Mouse (Mus musculus) liver, embryonic 14.5 days (tissue): ENCODE data around the gene Btbd8. TPM values are rescaled to one million over a fixed set of nuclear protein-coding genes. Genes with fewer than 3 reads are reported as not detected.

Experiments used
- ATAC-seq: fragments of 200-750 bp; cut with Nextera tagmentation; 2 replicates; pipeline ENCODE4 v1.8.0; 2017; ENCODE audit warnings: moderate number of reproducible peaks, mild to moderate bottlenecking, moderate library complexity; ENCODE audit not compliant: insufficient read depth
- DNase-seq, 3 experiments: peaks; one replicate each; pipeline ENCODE4 v3.0.0-alpha.2; 2012 to 2013; ENCODE audit warnings: low read depth in 3 of 3, low spot score in 3 of 3
- H3K27ac ChIP-seq: fragments of 300-500 bp; sonication (generic); 2 replicates; pipeline ENCODE4 v1.5.1; 2014; ENCODE audit warnings: moderate library complexity, mild to moderate bottlenecking, control low read depth, inconsistent platforms
- H3K27me3 ChIP-seq: fragments of 300-500 bp; sonication (generic); 2 replicates; pipeline ENCODE4 v1.6.1; 2014; ENCODE audit warnings: mild to moderate bottlenecking, low read length, moderate library complexity; ENCODE audit not compliant: control insufficient read depth, insufficient read depth
- H3K36me3 ChIP-seq: fragments of 300-500 bp; sonication (generic); replicated peaks from 2 replicates; pipeline ENCODE4 v1.6.1; 2014; ENCODE audit warnings: low read depth; ENCODE audit not compliant: control insufficient read depth, insufficient read depth
- H3K4me1 ChIP-seq, 2 experiments: fragments of 200-500 bp in 1 of 2; fragments of 300-500 bp in 1 of 2; sonication (generic) in 1 of 2; replicated peaks; 2 replicates each; pipeline ENCODE4 v1.6.1; 2012 to 2014; ENCODE audit warnings: antibody characterized with exemption in 1 of 2, inconsistent platforms in 1 of 2, low read length in 1 of 2; ENCODE audit not compliant: control insufficient read depth in 2 of 2, insufficient read depth in 2 of 2
- H3K4me2 ChIP-seq: fragments of 300-500 bp; sonication (generic); 2 replicates; pipeline ENCODE4 v1.6.1; 2014; ENCODE audit warnings: low read depth, mild to moderate bottlenecking, control low read depth, moderate library complexity
- H3K4me3 ChIP-seq, 2 experiments: fragments of 200-500 bp in 1 of 2; fragments of 300-500 bp in 1 of 2; sonication (generic) in 1 of 2; 2 replicates each; pipeline ENCODE4 v1.5.1; 2012 to 2014; ENCODE audit warnings: low read depth in 2 of 2, low read length in 2 of 2, mild to moderate bottlenecking in 2 of 2, control low read depth in 1 of 2, inconsistent platforms in 1 of 2, moderate library complexity in 1 of 2; ENCODE audit not compliant: insufficient read depth in 1 of 2
- H3K9ac ChIP-seq: fragments of 300-500 bp; sonication (generic); replicated peaks from 2 replicates; pipeline ENCODE4 v1.6.1; 2014; ENCODE audit warnings: mild to moderate bottlenecking, control low read depth, moderate library complexity
- H3K9me3 ChIP-seq: fragments of 300-500 bp; sonication (generic); 2 replicates; pipeline ENCODE4 v1.6.1; 2016; ENCODE audit warnings: low read length, mixed read lengths; ENCODE audit not compliant: control insufficient read depth
- CTCF ChIP-seq: IDR thresholded peaks from 2 replicates; pipeline ENCODE4 v1.5.1; 2016; ENCODE audit warnings: antibody characterized with exemption, low read depth, control low read depth
- EP300 ChIP-seq: IDR thresholded peaks from 2 replicates; pipeline ENCODE4 v1.6.1; 2016; ENCODE audit warnings: antibody characterized with exemption, low read depth
- whole genome bisulfite sequencing: fragments of 180-500 bp; shearing (Covaris S2); extraction: QIAGEN DNeasy Blood & Tissue Kit; methylation state at CpG from one replicate; pipeline ENCODE4 v1.1.7; 2014; ENCODE audit not compliant: insufficient replicate concordance; 5-methylcytosine and 5-hydroxymethylcytosine counted together
- polyA plus RNA-seq, 2 experiments: library from polyadenylated mRNA; depleted of rRNA in 1 of 2; stranded (reverse) in 1 of 2; unstranded in 1 of 2; fragments of >200 nt; fragmentation: Nextera tagmentation in 1 of 2; extraction: Ambion mirVana in 1 of 2; gene quantifications; 2 replicates each; pipeline versions ENCODE4 v1.2.1 to v1.2.3; 2012 to 2014

The Btbd8 gene
- polyA plus RNA-seq, 2 experiments: 1.1 TPM

GRCm38 (mm10) chr5:107403011-107403946 is 34.5 kb upstream of the Btbd8 start:
- peak overlapping the region; percentile 60 for H3K4me2 ChIP-seq
- WGBS: under 1% methylated on average over 80 of the region's 80 CpGs
- H3K9ac ChIP-seq: no peak overlapping the region
- TF ChIP-seq EP300 (no peak), CTCF (no peak)
- peaks cover 36% of the 10 kb centered on the region for H3K27me3 ChIP-seq
- H3K9me3 ChIP-seq: no peaks in the 10 kb centered on the region
- DNase-seq (no peak), ATAC-seq (0 out of 2 replicates have a peak, but pooled peaks have one; percentile 18)
- no peaks in the 10 kb centered on the region for H3K36me3 ChIP-seq
- peak overlapping the region; percentile 22 to 50; a peak in 3 of 4 replicates for H3K4me3 ChIP-seq
- no peak overlapping the region for H3K27ac ChIP-seq
- H3K4me1 ChIP-seq: no peaks in the 10 kb centered on the region

DNA sequence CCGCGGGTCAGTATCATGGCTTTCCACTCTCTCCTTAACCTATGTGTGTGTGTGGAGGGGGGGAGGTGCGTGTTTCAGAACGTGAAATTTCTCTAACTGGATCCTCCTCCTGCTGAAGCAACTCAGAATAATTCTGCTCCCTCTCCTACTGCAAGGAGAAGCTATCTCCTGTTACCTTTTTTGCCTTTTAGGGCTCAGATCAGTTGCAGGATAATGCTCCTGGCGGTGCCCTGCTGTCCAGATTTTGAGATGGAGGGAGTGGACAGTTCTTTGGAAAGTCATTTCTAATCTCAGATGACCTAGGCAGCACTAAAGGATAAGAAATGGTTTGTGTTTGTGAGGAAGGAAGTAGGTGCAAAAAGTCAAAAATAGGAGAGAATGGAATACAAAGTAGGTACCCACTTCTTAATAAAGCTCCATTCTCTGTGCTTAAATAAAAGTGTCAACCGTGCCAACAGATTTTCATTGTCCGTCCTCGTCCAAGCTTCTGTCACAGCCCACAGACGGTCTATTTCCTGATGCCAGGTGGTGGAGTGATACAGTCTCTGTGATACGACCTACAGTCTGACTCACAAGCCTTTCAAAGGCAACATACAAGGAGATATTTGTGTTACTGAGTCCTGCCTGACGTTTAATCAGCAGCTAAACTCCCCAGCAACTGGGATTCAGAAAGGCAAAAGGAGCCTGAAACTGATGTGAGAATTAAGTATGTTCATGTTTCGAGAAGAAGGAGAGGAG is 33.7 kb upstream of the Btbd8 start:
- H3K9ac ChIP-seq: no peak overlapping the region
- H3K4me3 ChIP-seq: peak overlapping the region in 1 of 2 experiments; percentile 50; a peak in 2 of 4 replicates
- peaks cover 36% of the 10 kb centered on the region for H3K27me3 ChIP-seq
- ATAC-seq (no peak), DNase-seq (no peak)
- H3K4me2 ChIP-seq: peak overlapping the region; percentile 60
- no peaks in the 10 kb centered on the region for H3K9me3 ChIP-seq
- no peaks in the 10 kb centered on the region for H3K36me3 ChIP-seq
- TF ChIP-seq CTCF (no peak), EP300 (no peak)
- no peak overlapping the region for H3K27ac ChIP-seq
- no peaks in the 10 kb centered on the region for H3K4me1 ChIP-seq
- 25% methylated on average over 12 of the region's 12 CpGs for WGBS

GRCm38 (mm10) chr5:107405361-107405760 is 32.4 kb upstream of the Btbd8 start:
- Histone ChIP-seq H3K27ac (no peak overlapping the region), H3K9ac (no peak overlapping the region), H3K27me3 (peaks cover 36% of the 10 kb centered on the region), H3K36me3 (no peaks in the 10 kb centered on the region), H3K4me3 (no peak overlapping the region), H3K4me1 (no peaks in the 10 kb centered on the region), H3K4me2 (no peak overlapping the region), H3K9me3 (no peaks in the 10 kb centered on the region)
- no peak for DNase-seq
- 67% methylated on average over 4 of the region's 4 CpGs for WGBS
- no peak for TF ChIP-seq CTCF
- TF ChIP-seq EP300: no peak
- no peak for ATAC-seq

DNA sequence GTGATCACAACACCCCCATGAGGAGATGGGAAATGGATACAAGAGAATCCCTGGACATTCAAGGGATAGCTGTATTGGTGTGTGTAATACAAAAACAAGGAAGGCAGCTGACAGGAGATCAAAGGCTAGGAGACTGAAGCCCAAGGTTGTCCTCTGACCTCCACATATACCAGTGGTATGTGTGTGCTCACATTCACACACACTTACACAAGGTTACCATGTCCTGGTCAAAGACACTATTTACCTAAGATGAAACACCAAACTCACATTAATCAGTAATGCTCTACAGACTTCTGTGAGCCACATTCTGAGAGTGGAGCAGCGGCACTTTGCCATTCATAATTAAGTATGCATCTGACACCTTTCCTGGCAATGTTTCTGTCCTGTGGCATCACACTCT is 27.5 kb upstream of the Btbd8 start:
- H3K27me3 ChIP-seq: peaks cover 1% of the 10 kb centered on the region; the same call in 1 of the 2 replicates
- no peak overlapping the region for H3K4me3 ChIP-seq
- no peaks in the 10 kb centered on the region for H3K4me1 ChIP-seq
- ATAC-seq: no peak
- no peaks in the 10 kb centered on the region for H3K9me3 ChIP-seq
- no peak for DNase-seq
- no peak for TF ChIP-seq EP300
- no peak for TF ChIP-seq CTCF
- H3K4me2 ChIP-seq: no peak overlapping the region
- 69% methylated on average over 1 of the region's 1 CpGs for WGBS
- no peak overlapping the region for H3K27ac ChIP-seq
- H3K9ac ChIP-seq: no peak overlapping the region
- H3K36me3 ChIP-seq: no peaks in the 10 kb centered on the region

DNA sequence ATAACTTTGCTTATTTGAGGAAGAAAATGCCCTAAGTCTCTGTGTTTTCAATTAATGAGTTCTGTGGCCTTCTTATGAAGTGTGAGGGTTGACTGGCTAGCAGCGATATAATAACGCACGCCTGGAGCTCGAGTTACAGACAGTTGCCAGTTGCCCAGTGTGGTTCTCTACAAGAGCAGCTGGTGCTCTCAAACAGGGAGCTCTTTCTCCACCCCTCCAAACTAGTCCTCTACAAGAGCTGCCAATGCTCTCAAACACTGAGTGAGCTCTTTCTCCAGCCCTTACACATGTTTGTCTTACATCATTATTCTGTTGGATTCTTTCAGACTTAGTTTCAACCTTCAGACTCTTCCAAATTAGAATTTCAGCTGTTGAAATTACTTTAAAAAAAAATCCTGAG is 26.5 kb upstream of the Btbd8 start:
- Histone ChIP-seq H3K27ac (no peak overlapping the region), H3K36me3 (no peaks in the 10 kb centered on the region), H3K4me1 (no peaks in the 10 kb centered on the region), H3K4me3 (no peak overlapping the region), H3K9me3 (no peaks in the 10 kb centered on the region), H3K9ac (no peak overlapping the region), H3K27me3 (no peaks in the 10 kb centered on the region), H3K4me2 (no peak overlapping the region)
- WGBS: 60% methylated on average over 4 of the region's 4 CpGs
- TF ChIP-seq EP300 (no peak), CTCF (no peak)
- DNase-seq: no peak
- ATAC-seq: no peak
